Mouse (Mus musculus): ENCODE results near the gene Kank2. TPM values are rescaled to one million over a fixed set of nuclear protein-coding genes. Genes with fewer than 3 reads are reported as not detected.

Kank2 gene
- polyA plus RNA-seq, 1 experiment from 2014 or later, result 3.9 TPM

GRCm38 (mm10) chr9:21806363-21806762 is 7.8 kb upstream of the Kank2 start:
- no peaks in the 10 kb centered on the region for H3K36me3 ChIP-seq (ENCODE audit: control insufficient read depth, insufficient read depth, low read length)
- H3K4me3 ChIP-seq (ENCODE audit: low read length), result no peak overlapping the region
- no peaks in the 10 kb centered on the region for H3K9me3 ChIP-seq (ENCODE audit: control insufficient read depth, low read length)
- no peaks in the 10 kb centered on the region for H3K27me3 ChIP-seq (replicated peaks; ENCODE audit: control insufficient read depth, insufficient read depth, low read length)
- H3K9ac ChIP-seq (ENCODE audit: low read depth, low read length), result no peak overlapping the region
- H3K4me2 ChIP-seq (ENCODE audit: low read length), result no peak overlapping the region
- H3K4me1 ChIP-seq (ENCODE audit: control insufficient read depth, insufficient read depth, low read depth, low read length), result no peaks in the 10 kb centered on the region
- no peak for ATAC-seq
- WGBS, result 68% methylated on average over 3 of the region's 3 CpGs
- no peak overlapping the region for H3K27ac ChIP-seq (ENCODE audit: low read depth, low read length)

- Histone ChIP-seq H3K27ac (ENCODE audit: low read depth, low read length) (no peak overlapping the region), H3K4me2 (ENCODE audit: low read length) (no peak overlapping the region), H3K9me3 (ENCODE audit: control insufficient read depth, low read length) (no peaks in the 10 kb centered on the region), H3K36me3 (ENCODE audit: control insufficient read depth, insufficient read depth, low read length) (no peaks in the 10 kb centered on the region), H3K4me3 (ENCODE audit: low read length) (no peak overlapping the region), H3K27me3 (replicated peaks; ENCODE audit: control insufficient read depth, insufficient read depth, low read length) (no peaks in the 10 kb centered on the region), H3K9ac (ENCODE audit: low read depth, low read length) (0 out of 2 replicates have a peak overlapping the region, but pooled peaks have one; percentile 8), H3K4me1 (ENCODE audit: control insufficient read depth, insufficient read depth, low read depth, low read length) (no peaks in the 10 kb centered on the region)
- peak; percentile 85 for ATAC-seq
- 39% methylated on average over 13 of the region's 13 CpGs for WGBS
These were observed 5.6 kb upstream of the Kank2 start for GRCm38 (mm10) chr9:21803986-21804644.

- no peak overlapping the region for H3K4me2 ChIP-seq (ENCODE audit: low read length)
- no peaks in the 10 kb centered on the region for H3K9me3 ChIP-seq (ENCODE audit: control insufficient read depth, low read length)
- no peaks in the 10 kb centered on the region for H3K36me3 ChIP-seq (ENCODE audit: control insufficient read depth, insufficient read depth, low read length)
- 95% methylated on average over 7 of the region's 7 CpGs for WGBS
- no peak for ATAC-seq
- H3K27ac ChIP-seq (ENCODE audit: low read depth, low read length), result no peak overlapping the region
- no peaks in the 10 kb centered on the region; the same call in 1 of the 2 replicates for H3K27me3 ChIP-seq (replicated peaks; ENCODE audit: control insufficient read depth, insufficient read depth, low read length)
- H3K4me1 ChIP-seq (ENCODE audit: control insufficient read depth, insufficient read depth, low read depth, low read length), result peaks cover 10% of the 10 kb centered on the region
- H3K4me3 ChIP-seq (ENCODE audit: low read length), result no peak overlapping the region
- no peak overlapping the region for H3K9ac ChIP-seq (ENCODE audit: low read depth, low read length)
These were observed 3.0 kb upstream of the Kank2 start for GRCm38 (mm10) chr9:21801591-21801990.

- H3K4me2 ChIP-seq (ENCODE audit: low read length), result no peak overlapping the region
- WGBS, result 76% methylated on average over 7 of the region's 7 CpGs
- H3K4me1 ChIP-seq (ENCODE audit: control insufficient read depth, insufficient read depth, low read depth, low read length), result peaks cover 10% of the 10 kb centered on the region
These were observed 2.6 kb upstream of the Kank2 start for GRCm38 (mm10) chr9:21801121-21801520.

GRCm38 (mm10) chr9:21799010-21799350 is 436 bp upstream of the Kank2 start:
- Histone ChIP-seq H3K4me1 (ENCODE audit: control insufficient read depth, insufficient read depth, low read depth, low read length) (peaks cover 13% of the 10 kb centered on the region), H3K9me3 (ENCODE audit: control insufficient read depth, low read length) (no peaks in the 10 kb centered on the region), H3K9ac (ENCODE audit: low read depth, low read length) (no peak overlapping the region), H3K27ac (ENCODE audit: low read depth, low read length) (no peak overlapping the region), H3K4me2 (ENCODE audit: low read length) (peak overlapping the region; percentile 77), H3K36me3 (ENCODE audit: control insufficient read depth, insufficient read depth, low read length) (no peaks in the 10 kb centered on the region), H3K27me3 (replicated peaks; ENCODE audit: control insufficient read depth, insufficient read depth, low read length) (no peaks in the 10 kb centered on the region; the same call in 1 of the 2 replicates), H3K4me3 (ENCODE audit: low read length) (peak overlapping the region; percentile 70)
- WGBS, result 58% methylated on average over 3 of the region's 3 CpGs
- no peak for ATAC-seq

More at GRCm38 (mm10) chr9:21801121-21801520, 2.6 kb upstream of the Kank2 start:
- Histone ChIP-seq H3K9ac (ENCODE audit: low read depth, low read length) (no peak overlapping the region), H3K27ac (ENCODE audit: low read depth, low read length) (no peak overlapping the region), H3K36me3 (ENCODE audit: control insufficient read depth, insufficient read depth, low read length) (no peaks in the 10 kb centered on the region), H3K4me3 (ENCODE audit: low read length) (no peak overlapping the region), H3K9me3 (ENCODE audit: control insufficient read depth, low read length) (no peaks in the 10 kb centered on the region), H3K27me3 (replicated peaks; ENCODE audit: control insufficient read depth, insufficient read depth, low read length) (no peaks in the 10 kb centered on the region; the same call in 1 of the 2 replicates)
- no peak for ATAC-seq

GRCm38 (mm10) chr9:21797921-21798344 is 611 bp downstream of the Kank2 start:
- H3K36me3 ChIP-seq (ENCODE audit: control insufficient read depth, insufficient read depth, low read length), result no peaks in the 10 kb centered on the region
- H3K9me3 ChIP-seq (ENCODE audit: control insufficient read depth, low read length), result no peaks in the 10 kb centered on the region
- no peaks in the 10 kb centered on the region; the same call in 1 of the 2 replicates for H3K27me3 ChIP-seq (replicated peaks; ENCODE audit: control insufficient read depth, insufficient read depth, low read length)
- peak overlapping the region; percentile 70 for H3K4me3 ChIP-seq (ENCODE audit: low read length)
- peak; percentile 43 for ATAC-seq
- H3K27ac ChIP-seq (ENCODE audit: low read depth, low read length), result peak overlapping the region; percentile 66
- H3K9ac ChIP-seq (ENCODE audit: low read depth, low read length), result peak overlapping the region; percentile 83
- H3K4me2 ChIP-seq (ENCODE audit: low read length), result peak overlapping the region; percentile 77
- under 1% methylated on average over 25 of the region's 26 CpGs for WGBS
- peaks cover 14% of the 10 kb centered on the region for H3K4me1 ChIP-seq (ENCODE audit: control insufficient read depth, insufficient read depth, low read depth, low read length)

- no peak overlapping the region for H3K27ac ChIP-seq (ENCODE audit: low read depth, low read length)
- no peaks in the 10 kb centered on the region for H3K9me3 ChIP-seq (ENCODE audit: control insufficient read depth, low read length)
- H3K9ac ChIP-seq (ENCODE audit: low read depth, low read length), result no peak overlapping the region
- H3K36me3 ChIP-seq (ENCODE audit: control insufficient read depth, insufficient read depth, low read length), result no peaks in the 10 kb centered on the region
- no peaks in the 10 kb centered on the region; the same call in 1 of the 2 replicates for H3K27me3 ChIP-seq (replicated peaks; ENCODE audit: control insufficient read depth, insufficient read depth, low read length)
- no peak for ATAC-seq
- H3K4me1 ChIP-seq (ENCODE audit: control insufficient read depth, insufficient read depth, low read depth, low read length), result peaks cover 18% of the 10 kb centered on the region
- H3K4me3 ChIP-seq (ENCODE audit: low read length), result no peak overlapping the region
- WGBS, result 86% methylated on average over 3 of the region's 3 CpGs
- H3K4me2 ChIP-seq (ENCODE audit: low read length), result peak overlapping the region; percentile 23
These were observed 1.6 kb downstream of the Kank2 start for GRCm38 (mm10) chr9:21796919-21797318.

- H3K4me3 ChIP-seq (ENCODE audit: low read length), result no peak overlapping the region
- ATAC-seq, result no peak
- no peaks in the 10 kb centered on the region; the same call in 1 of the 2 replicates for H3K27me3 ChIP-seq (replicated peaks; ENCODE audit: control insufficient read depth, insufficient read depth, low read length)
- no peak overlapping the region for H3K9ac ChIP-seq (ENCODE audit: low read depth, low read length)
- peaks cover 19% of the 10 kb centered on the region for H3K4me1 ChIP-seq (ENCODE audit: control insufficient read depth, insufficient read depth, low read depth, low read length)
- H3K27ac ChIP-seq (ENCODE audit: low read depth, low read length), result peak overlapping the region; percentile 19; the same call in 1 of the 2 replicates
- H3K9me3 ChIP-seq (ENCODE audit: control insufficient read depth, low read length), result no peaks in the 10 kb centered on the region
- H3K36me3 ChIP-seq (ENCODE audit: control insufficient read depth, insufficient read depth, low read length), result no peaks in the 10 kb centered on the region
- H3K4me2 ChIP-seq (ENCODE audit: low read length), result peak overlapping the region; percentile 2; the same call in 1 of the 2 replicates
- 76% methylated on average over 3 of the region's 3 CpGs for WGBS
These were observed 2.3 kb downstream of the Kank2 start for GRCm38 (mm10) chr9:21796259-21796658.

- Histone ChIP-seq H3K9ac (ENCODE audit: low read depth, low read length) (no peak overlapping the region; the same call in 1 of the 2 replicates), H3K4me3 (ENCODE audit: low read length) (no peak overlapping the region), H3K36me3 (ENCODE audit: control insufficient read depth, insufficient read depth, low read length) (no peaks in the 10 kb centered on the region), H3K27ac (ENCODE audit: low read depth, low read length) (no peak overlapping the region), H3K4me2 (ENCODE audit: low read length) (peak overlapping the region; percentile 6; the same call in 1 of the 2 replicates), H3K4me1 (ENCODE audit: control insufficient read depth, insufficient read depth, low read depth, low read length) (peaks cover 19% of the 10 kb centered on the region), H3K9me3 (ENCODE audit: control insufficient read depth, low read length) (no peaks in the 10 kb centered on the region), H3K27me3 (replicated peaks; ENCODE audit: control insufficient read depth, insufficient read depth, low read length) (no peaks in the 10 kb centered on the region; the same call in 1 of the 2 replicates)
- 73% methylated on average over 5 of the region's 5 CpGs for WGBS
- no peak for ATAC-seq
These were observed 3.0 kb downstream of the Kank2 start for GRCm38 (mm10) chr9:21795579-21795978.
